Mouse (Mus musculus): ENCODE data around the gene Ptges3l. TPM values are rescaled to one million over a fixed set of nuclear protein-coding genes. Genes with fewer than 3 reads are reported as not detected.
A peak's percentile ranks its signal among the peaks of the same experiment; 100 is the strongest.
"Not testable (repeated sequence)": the region's sequence is repeated elsewhere in the genome, so short reads cannot be mapped to it uniquely, and the experiment has no call there.

Gene Ptges3l
- polyA plus RNA-seq (2017; shearing (Covaris generic)) = 1 to 10 TPM; 1.1 to 4.2 TPM

- peak; percentile 82 for ATAC-seq
Measured at GRCm38 (mm10) chr11:101424925-101425813, at the start of gene Ptges3l, which contains the start of gene Rundc1. Gene Ptges3l (minus strand): TSS chr11:101425333. Gene Rundc1 (plus strand): TSS chr11:101425085.

DNA sequence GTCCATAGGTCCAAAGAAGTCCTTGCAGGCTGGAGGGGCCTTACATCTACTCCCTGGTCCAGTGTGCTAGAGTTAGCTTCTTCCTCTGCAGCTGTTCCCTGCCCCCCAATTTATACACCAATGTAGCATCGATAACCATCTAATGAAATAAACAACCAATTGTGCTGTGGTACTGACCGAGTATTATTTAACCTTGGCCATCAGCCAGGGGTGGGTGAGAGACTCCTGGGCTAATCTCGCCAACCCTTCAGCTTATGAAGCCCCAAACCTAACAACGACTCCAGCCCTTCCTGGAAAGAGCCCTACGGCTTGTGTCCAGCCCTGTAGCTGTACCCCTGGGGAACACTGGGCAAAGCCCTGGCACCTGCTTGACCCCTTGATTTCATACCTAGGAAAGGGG lies 49.2 kb upstream of the Ptges3l start:
- ATAC-seq = no peak

GRCm38 (mm10) chr11:101473686-101474085 lies 48.6 kb upstream of the Ptges3l start:
- not testable (repeated sequence) for ATAC-seq

- no peak for ATAC-seq
Measured at GRCm38 (mm10) chr11:101472336-101472735, 47.2 kb upstream of the Ptges3l start.

- no peak for ATAC-seq
Measured at GRCm38 (mm10) chr11:101471926-101472325, 46.8 kb upstream of the Ptges3l start.

GRCm38 (mm10) chr11:101470206-101470605 lies 45.1 kb upstream of the Ptges3l start:
- no peak for ATAC-seq

GRCm38 (mm10) chr11:101469155-101469554 lies 44.0 kb upstream of the Ptges3l start:
- ATAC-seq = no peak

- no peak for ATAC-seq
Measured at GRCm38 (mm10) chr11:101468731-101469130, 43.6 kb upstream of the Ptges3l start.

- no peak for ATAC-seq
Measured at GRCm38 (mm10) chr11:101468263-101468688, 43.1 kb upstream of the Ptges3l start.

GRCm38 (mm10) chr11:101467477-101468262 lies 42.5 kb upstream of the Ptges3l start:
- peak; percentile 53 for ATAC-seq

DNA sequence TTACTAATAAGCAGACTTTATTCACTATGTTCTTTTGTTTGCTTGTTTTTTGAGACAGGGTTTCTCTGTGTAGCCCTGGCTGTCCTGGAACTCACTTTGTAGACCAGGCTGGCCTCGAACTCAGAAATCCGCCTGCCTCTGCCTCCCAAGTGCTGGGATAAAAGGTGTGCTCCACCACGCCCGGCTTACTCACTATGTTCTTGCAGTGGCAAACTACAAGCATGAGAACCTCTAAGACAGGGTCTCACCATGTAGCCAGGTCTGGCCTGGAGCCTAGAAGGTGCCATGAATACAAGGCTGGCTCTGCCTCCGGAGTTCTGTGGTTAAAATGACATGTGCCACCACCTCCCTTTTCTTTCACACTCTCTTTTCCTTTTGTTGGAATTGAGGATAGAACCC lies 41.4 kb upstream of the Ptges3l start:
- not testable (repeated sequence) for ATAC-seq

- ATAC-seq = peak; percentile 24
Measured at GRCm38 (mm10) chr11:101465869-101466551, 40.9 kb upstream of the Ptges3l start, which contains the start of gene Vat1. Gene Vat1 (minus strand): TSS chr11:101466230.

- peak; percentile 34 for ATAC-seq
Measured at GRCm38 (mm10) chr11:101465101-101465868, 40.2 kb upstream of the Ptges3l start.

DNA sequence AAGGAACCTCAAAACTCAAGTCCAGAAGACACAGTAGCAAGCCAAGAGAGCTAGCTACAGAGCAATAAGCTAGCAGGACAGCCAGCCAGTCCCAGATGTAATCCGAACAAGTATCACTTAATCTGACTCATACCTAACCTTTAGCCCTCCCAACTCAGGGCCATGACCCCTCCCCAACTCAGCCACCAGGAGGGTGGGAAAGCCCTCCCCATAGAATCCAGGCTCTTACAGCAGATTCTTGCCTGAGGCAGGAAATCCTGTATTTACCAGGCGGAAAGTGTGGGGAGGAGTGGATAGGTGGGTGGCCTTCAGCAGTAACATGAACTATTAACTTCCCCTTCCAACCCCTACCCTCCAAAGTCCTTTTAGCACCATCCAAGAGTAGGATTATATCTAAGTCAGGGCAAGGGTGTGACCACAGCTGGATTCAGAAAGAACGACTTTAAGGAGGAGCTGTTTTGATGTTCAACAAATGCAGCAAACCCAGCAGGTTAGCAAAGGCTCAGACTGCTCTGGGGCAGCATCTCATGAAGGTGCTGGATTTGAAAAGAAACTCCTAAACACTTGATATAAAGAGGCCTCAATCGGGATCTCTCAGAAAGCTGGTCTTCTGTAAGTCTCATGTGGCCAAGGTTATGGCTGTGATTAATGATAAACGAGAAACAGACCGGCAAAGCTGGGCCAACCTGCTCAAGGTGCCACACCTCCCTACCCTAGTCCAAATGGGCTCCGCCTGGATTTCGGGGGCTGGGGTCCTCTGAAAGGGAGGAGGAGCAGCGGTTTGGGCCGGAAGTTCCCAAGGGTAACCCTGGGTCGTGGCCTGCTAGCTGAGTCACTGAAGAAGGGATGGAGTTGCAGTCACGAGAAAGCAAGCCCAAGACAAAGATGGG lies 39.3 kb upstream of the Ptges3l start, which contains the start of gene Rnd2:
Gene Rnd2 (plus strand): TSS at position 789 of the 890 bp plus-strand sequence.
- ATAC-seq = no peak

DNA sequence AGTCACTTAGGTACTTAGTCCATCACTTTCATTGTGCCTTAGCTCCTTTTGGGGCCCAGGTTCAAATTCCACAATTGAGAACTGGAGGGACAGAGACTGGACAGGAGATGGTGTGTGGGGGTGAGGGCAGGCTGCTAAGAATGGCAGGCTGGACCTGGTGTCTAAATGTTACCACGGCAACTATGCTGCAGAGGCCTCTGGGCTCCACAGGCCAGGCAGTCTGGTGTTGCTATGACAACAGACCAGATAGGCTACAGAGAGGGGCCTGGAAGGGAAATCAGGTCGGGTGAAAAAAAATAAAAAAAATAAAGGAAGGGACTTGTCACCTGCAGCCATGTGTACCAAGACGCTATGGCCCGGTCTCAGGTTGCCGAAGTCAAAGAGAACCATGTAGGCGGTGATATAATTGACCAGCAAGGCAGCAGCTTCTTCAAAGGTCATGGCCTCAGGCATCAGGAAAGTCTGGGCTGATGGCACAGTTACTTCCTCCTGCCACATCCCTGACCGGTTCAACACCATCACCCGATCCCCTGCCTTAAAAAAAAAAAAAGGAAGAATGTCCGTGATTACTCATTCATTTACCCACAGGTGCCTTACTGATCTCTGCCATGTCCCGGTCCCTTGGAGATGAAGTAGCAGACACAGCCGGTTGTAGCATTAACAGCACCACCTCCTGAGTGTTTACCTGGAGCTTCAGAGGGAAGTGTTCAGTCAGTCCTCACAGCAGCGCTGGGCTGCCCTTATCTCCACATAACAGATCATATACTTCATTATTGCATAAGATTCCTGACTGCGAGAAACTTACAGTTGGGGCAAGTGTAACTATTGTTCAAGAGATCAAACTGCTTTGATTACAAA lies 37.7 kb upstream of the Ptges3l start:
- no peak for ATAC-seq

DNA sequence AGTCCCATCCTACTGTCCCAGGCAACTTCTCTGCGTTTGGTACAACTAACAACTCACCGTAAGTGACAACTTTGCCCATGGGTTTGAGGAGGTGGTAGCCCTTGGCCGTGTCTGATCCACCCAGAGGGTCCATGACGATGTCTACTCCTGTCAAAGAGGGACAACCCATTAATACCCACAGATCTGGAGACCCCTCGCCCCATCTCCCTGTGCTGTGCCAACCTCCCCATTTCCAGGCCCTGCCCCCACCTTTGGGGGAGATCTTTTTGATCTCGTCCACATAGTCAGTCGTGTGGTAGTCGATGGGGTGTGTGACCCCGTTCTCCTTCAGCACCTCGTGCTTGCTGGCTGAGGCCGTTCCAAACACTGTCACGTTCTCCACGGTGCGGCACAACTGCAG lies 37.0 kb upstream of the Ptges3l start:
- ATAC-seq = no peak

DNA sequence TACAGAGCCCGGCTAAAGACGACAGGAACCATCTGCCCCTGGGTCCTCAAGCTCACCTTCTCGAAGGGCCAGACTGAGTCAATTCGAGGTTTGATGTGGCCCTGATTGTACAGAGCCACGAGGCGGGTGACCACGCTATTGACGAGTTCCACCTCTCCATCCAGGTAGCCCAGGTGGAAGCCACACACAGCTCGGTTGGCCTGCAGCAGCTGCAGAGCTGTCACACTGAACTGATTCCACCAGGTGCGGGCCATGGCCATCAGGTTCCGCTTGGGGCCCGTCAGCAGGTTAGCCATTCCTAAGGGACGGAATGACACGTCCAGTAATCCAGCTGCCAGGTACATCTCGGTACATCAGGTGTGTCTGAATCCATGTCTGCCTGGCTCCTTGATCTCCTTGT lies 35.2 kb upstream of the Ptges3l start:
- no peak for ATAC-seq

DNA sequence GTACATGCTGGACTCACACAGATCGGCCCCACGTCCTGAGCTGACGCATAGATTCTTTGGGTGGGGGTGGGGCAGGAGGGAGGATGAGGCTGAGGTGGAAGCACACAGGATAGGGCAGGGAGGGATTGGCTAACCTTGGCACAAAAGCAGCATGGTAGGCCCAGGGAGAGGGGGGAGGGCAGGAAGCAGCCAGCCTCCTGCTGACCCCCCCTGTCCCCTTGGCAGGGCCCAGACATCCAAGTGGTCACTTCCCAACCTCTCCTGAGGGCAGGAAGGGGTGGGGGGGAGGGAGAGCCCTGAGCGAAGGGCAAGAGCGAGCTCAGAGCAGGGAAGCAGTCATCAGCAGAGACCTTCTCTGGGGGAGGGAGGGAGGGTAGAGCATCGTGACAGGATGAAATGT lies 34.6 kb upstream of the Ptges3l start:
- ATAC-seq = no peak

DNA sequence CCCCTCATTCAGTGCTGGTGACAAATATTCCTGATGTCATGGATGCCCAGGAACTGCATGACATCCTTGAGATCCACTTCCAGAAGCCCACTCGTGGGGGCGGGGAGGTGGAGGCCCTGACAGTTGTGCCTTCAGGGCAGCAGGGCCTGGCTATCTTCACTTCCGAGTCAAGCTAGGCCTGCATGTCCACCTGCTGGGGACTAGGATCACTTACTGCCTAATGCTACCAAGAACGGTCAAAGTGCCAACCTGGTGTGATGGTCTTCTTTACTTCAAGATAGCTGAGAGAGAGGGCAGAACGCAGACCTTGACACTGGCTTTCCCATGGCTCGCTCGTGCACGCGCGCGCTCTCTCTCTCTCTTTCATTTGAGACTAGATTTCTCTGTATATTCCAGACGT lies 33.1 kb upstream of the Ptges3l start:
- ATAC-seq = no peak

DNA sequence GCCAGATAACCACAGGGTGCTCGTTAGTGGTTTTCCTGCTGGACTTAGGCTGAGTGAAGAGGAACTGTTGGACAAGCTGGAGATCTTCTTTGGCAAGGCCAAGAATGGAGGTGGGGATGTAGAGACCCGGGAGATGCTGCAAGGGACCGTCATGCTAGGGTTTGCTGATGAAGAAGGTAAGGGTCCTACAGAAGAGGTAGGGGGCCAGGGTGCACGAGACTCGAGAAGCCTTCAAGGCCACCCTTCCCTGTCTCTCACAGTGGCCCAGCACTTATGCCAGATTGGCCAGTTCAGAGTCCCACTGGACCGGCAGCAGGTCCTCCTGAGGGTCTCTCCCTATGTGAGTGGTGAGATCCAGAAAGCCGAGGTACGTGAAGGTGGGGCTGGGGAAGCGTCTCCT lies 32.5 kb upstream of the Ptges3l start:
- ATAC-seq = no peak
